Mouse (Mus musculus) hindbrain, embryonic 14.5 days (tissue): ENCODE measurements around the gene Spag4. TPM values are rescaled to one million over a fixed set of nuclear protein-coding genes. Genes with fewer than 3 reads are reported as not detected.
"Not testable (repeated sequence)": the region's sequence is repeated elsewhere in the genome, so short reads cannot be mapped to it uniquely, and the experiment has no call there.

Source experiments
- ATAC-seq: fragments of 200-750 bp; cut with Nextera tagmentation; 2 replicates; pipeline ENCODE4 v1.8.0; 2017; ENCODE audit warnings: moderate number of reproducible peaks, mild to moderate bottlenecking, moderate TSS enrichment, moderate library complexity; ENCODE audit not compliant: low FRiP score
- DNase-seq: peaks from one replicate; pipeline ENCODE4 v3.0.0-alpha.2; 2015; ENCODE audit warnings: low spot score
- H3K27ac ChIP-seq: fragments of 300-500 bp; sonication (generic); 2 replicates; pipeline ENCODE4 v1.5.1; 2014; ENCODE audit warnings: mild to moderate bottlenecking, moderate library complexity
- H3K27me3 ChIP-seq: fragments of 300-500 bp; sonication (generic); 2 replicates; pipeline ENCODE4 v1.6.1; 2014; ENCODE audit warnings: mild to moderate bottlenecking, low read length, mixed read lengths; ENCODE audit not compliant: control insufficient read depth, insufficient read depth
- H3K36me3 ChIP-seq: fragments of 300-500 bp; sonication (generic); replicated peaks from 2 replicates; pipeline ENCODE4 v1.6.1; 2014; ENCODE audit not compliant: control insufficient read depth, insufficient read depth
- H3K4me1 ChIP-seq: fragments of 300-500 bp; sonication (generic); replicated peaks from 2 replicates; pipeline ENCODE4 v1.6.1; 2014; ENCODE audit warnings: antibody characterized with exemption, low read length, mixed read lengths; ENCODE audit not compliant: control insufficient read depth, insufficient read depth
- H3K4me2 ChIP-seq: fragments of 300-500 bp; sonication (generic); replicated peaks from 2 replicates; pipeline ENCODE4 v1.6.1; 2014; ENCODE audit warnings: mild to moderate bottlenecking, moderate library complexity
- H3K4me3 ChIP-seq: fragments of 300-500 bp; sonication (generic); replicated peaks from 2 replicates; pipeline ENCODE4 v1.5.1; 2014; ENCODE audit warnings: mild to moderate bottlenecking, low read length
- H3K9ac ChIP-seq: fragments of 300-500 bp; sonication (generic); 2 replicates; pipeline ENCODE4 v1.6.1; 2014
- H3K9me3 ChIP-seq: fragments of 300-500 bp; sonication (generic); 2 replicates; pipeline ENCODE4 v1.6.1; 2016; ENCODE audit warnings: low read length; ENCODE audit not compliant: control insufficient read depth
- WGBS: fragments of 180-500 bp; shearing (Covaris S2); extraction: QIAGEN DNeasy Blood & Tissue Kit; methylation state at CpG from one replicate; pipeline ENCODE4 v1.1.7; 2014; 5-methylcytosine and 5-hydroxymethylcytosine counted together
- polyA plus RNA-seq: library from polyadenylated mRNA; unstranded; fragments of >200 nt; fragmentation: Nextera tagmentation; extraction: Ambion mirVana; gene quantifications from 2 replicates; pipeline ENCODE4 v1.2.1, GENCODE M21; 2014

The Spag4 gene
- polyA plus RNA-seq, 1 experiment from 2014 or later: 6.3 TPM

- DNase-seq (no peak), ATAC-seq (no peak)
- no peaks in the 10 kb centered on the region for H3K27me3 ChIP-seq
- no peak overlapping the region for H3K4me2 ChIP-seq
- peaks cover 1% of the 10 kb centered on the region; the same call in 1 of the 2 replicates for H3K4me1 ChIP-seq
- H3K9me3 ChIP-seq: no peaks in the 10 kb centered on the region
- H3K27ac ChIP-seq: no peak overlapping the region
- H3K36me3 ChIP-seq: peaks cover 1% of the 10 kb centered on the region
- WGBS: 91% methylated on average over 3 of the region's 3 CpGs
- H3K9ac ChIP-seq: no peak overlapping the region
- H3K4me3 ChIP-seq: no peak overlapping the region
Observed at GRCm38 (mm10) chr2:156084541-156084940, 19.6 kb downstream of the Spag4 start.

GRCm38 (mm10) chr2:156087391-156088110 lies 22.6 kb downstream of the Spag4 start:
- Histone ChIP-seq H3K4me3 (no peak overlapping the region), H3K27ac (no peak overlapping the region), H3K9me3 (no peaks in the 10 kb centered on the region), H3K4me1 (peaks cover 10% of the 10 kb centered on the region; the same call in 1 of the 2 replicates), H3K9ac (no peak overlapping the region), H3K4me2 (no peak overlapping the region), H3K27me3 (no peaks in the 10 kb centered on the region), H3K36me3 (peaks cover 13% of the 10 kb centered on the region)
- ATAC-seq (no peak), DNase-seq (no peak)
- 93% methylated on average over 7 of the region's 7 CpGs for WGBS

- peak; percentile 66; the same call in 1 of the 2 replicates for ATAC-seq
- peaks cover 10% of the 10 kb centered on the region; the same call in 1 of the 2 replicates for H3K4me1 ChIP-seq
- 30% methylated on average over 1 of the region's 1 CpGs for WGBS
- no peak overlapping the region for H3K4me2 ChIP-seq
- peaks cover 17% of the 10 kb centered on the region for H3K36me3 ChIP-seq
- no peak overlapping the region for H3K9ac ChIP-seq
- no peaks in the 10 kb centered on the region for H3K27me3 ChIP-seq
- H3K9me3 ChIP-seq: no peaks in the 10 kb centered on the region
- no peak for DNase-seq
- 0 out of 2 replicates have a peak overlapping the region, but pooled peaks have one; percentile 9 for H3K27ac ChIP-seq
- no peak overlapping the region for H3K4me3 ChIP-seq
Observed at GRCm38 (mm10) chr2:156089799-156090198, 24.8 kb downstream of the Spag4 start.

- Histone ChIP-seq H3K36me3 (peaks cover 38% of the 10 kb centered on the region), H3K4me2 (no peak overlapping the region), H3K4me3 (no peak overlapping the region), H3K27ac (no peak overlapping the region), H3K27me3 (no peaks in the 10 kb centered on the region), H3K9ac (no peak overlapping the region), H3K9me3 (no peaks in the 10 kb centered on the region), H3K4me1 (peaks cover 10% of the 10 kb centered on the region; the same call in 1 of the 2 replicates)
- no peak for DNase-seq
- WGBS: 79% methylated on average over 5 of the region's 5 CpGs
- no peak for ATAC-seq
Observed at GRCm38 (mm10) chr2:156091926-156092325, 27.0 kb downstream of the Spag4 start.

GRCm38 (mm10) chr2:156110627-156111357 lies 45.8 kb downstream of the Spag4 start:
- peak overlapping the region; percentile 66 for H3K4me2 ChIP-seq
- H3K4me1 ChIP-seq: peaks cover 19% of the 10 kb centered on the region
- H3K27me3 ChIP-seq: no peaks in the 10 kb centered on the region
- DNase-seq (peak; percentile 48), ATAC-seq (peak; percentile 78)
- 0 out of 2 replicates have a peak, but pooled peaks cover 3% of the 10 kb centered on the region for H3K36me3 ChIP-seq
- H3K4me3 ChIP-seq: peak overlapping the region; percentile 62
- peak overlapping the region; percentile 92 for H3K27ac ChIP-seq
- WGBS: under 1% methylated on average over 16 of the region's 16 CpGs
- H3K9me3 ChIP-seq: no peaks in the 10 kb centered on the region
- peak overlapping the region; percentile 93 for H3K9ac ChIP-seq

- DNase-seq (peak; percentile 95), ATAC-seq (peak; percentile 95)
- Histone ChIP-seq H3K4me1 (peaks cover 19% of the 10 kb centered on the region), H3K4me2 (peak within 1 kb of the TSS; percentile 66), H3K36me3 (no peaks in the 10 kb centered on the region), H3K9me3 (no peaks in the 10 kb centered on the region), H3K9ac (peak within 1 kb of the TSS; percentile 93), H3K4me3 (peak within 1 kb of the TSS; percentile 62), H3K27ac (peak within 1 kb of the TSS; percentile 92), H3K27me3 (no peaks in the 10 kb centered on the region)
- WGBS: under 1% methylated on average over 71 of the region's 74 CpGs
Observed at GRCm38 (mm10) chr2:156111358-156112079, 46.5 kb downstream of the Spag4 start, which contains the start of the genes Cpne1 and Rbm12. Cpne1 (minus strand) TSS chr2:156111965. Rbm12 (minus strand) TSS chr2:156111978.

- Histone ChIP-seq H3K4me2 (peak overlapping the region; percentile 66), H3K9ac (peak overlapping the region; percentile 93), H3K4me3 (peak overlapping the region; percentile 62), H3K4me1 (peaks cover 19% of the 10 kb centered on the region), H3K27ac (peak overlapping the region; percentile 92)
- ATAC-seq, H3K36me3 ChIP-seq, H3K9me3 ChIP-seq, DNase-seq, H3K27me3 ChIP-seq: not testable (repeated sequence)
- 22% methylated on average over 5 of the region's 5 CpGs for WGBS
Observed at GRCm38 (mm10) chr2:156112080-156112423, 47.1 kb downstream of the Spag4 start.

GRCm38 (mm10) chr2:156119566-156119965 lies 54.6 kb downstream of the Spag4 start:
- H3K4me2 ChIP-seq: no peak overlapping the region

More at GRCm38 (mm10) chr2:156119566-156119965, 54.6 kb downstream of the Spag4 start:
- no peak overlapping the region for H3K27ac ChIP-seq
- H3K9me3 ChIP-seq: no peaks in the 10 kb centered on the region
- ATAC-seq (no peak), DNase-seq (no peak)
- H3K27me3 ChIP-seq: no peaks in the 10 kb centered on the region
- peaks cover 14% of the 10 kb centered on the region for H3K36me3 ChIP-seq
- H3K4me3 ChIP-seq: no peak overlapping the region
- no peak overlapping the region for H3K9ac ChIP-seq
- H3K4me1 ChIP-seq: no peaks in the 10 kb centered on the region
